Mouse (Mus musculus) central nervous system, embryonic 18 days (tissue): Measurements from ENCODE around the gene Dnajc8. TPM values are rescaled to one million over a fixed set of nuclear protein-coding genes. Genes with fewer than 3 reads are reported as not detected.

Source experiments
- polyA plus RNA-seq: library from polyadenylated mRNA; depleted of rRNA; stranded (reverse); fragments of >200 nt; gene quantifications from 2 replicates; pipeline ENCODE4 v1.2.3, GENCODE M21; 2012; rRNA removed

The Dnajc8 gene
- polyA plus RNA-seq, result 111 and 118 TPM in 2 replicates

GRCm38 (mm10) chr4:132535406-132536121 is at the start of gene Dnajc8:
TSS of gene Dnajc8 (plus strand) at chr4:132535550.

GRCm38 (mm10) chr4:132510352-132510798 is 25.0 kb upstream of the Dnajc8 start, which contains the start of gene Sesn2:
TSS of gene Sesn2 (minus strand) at chr4:132510501.

GRCm38 (mm10) chr4:132532981-132533916 is 2.1 kb upstream of the Dnajc8 start, which contains the start of gene Atpif1:
TSS of gene Atpif1 (minus strand) at chr4:132533659.

DNA sequence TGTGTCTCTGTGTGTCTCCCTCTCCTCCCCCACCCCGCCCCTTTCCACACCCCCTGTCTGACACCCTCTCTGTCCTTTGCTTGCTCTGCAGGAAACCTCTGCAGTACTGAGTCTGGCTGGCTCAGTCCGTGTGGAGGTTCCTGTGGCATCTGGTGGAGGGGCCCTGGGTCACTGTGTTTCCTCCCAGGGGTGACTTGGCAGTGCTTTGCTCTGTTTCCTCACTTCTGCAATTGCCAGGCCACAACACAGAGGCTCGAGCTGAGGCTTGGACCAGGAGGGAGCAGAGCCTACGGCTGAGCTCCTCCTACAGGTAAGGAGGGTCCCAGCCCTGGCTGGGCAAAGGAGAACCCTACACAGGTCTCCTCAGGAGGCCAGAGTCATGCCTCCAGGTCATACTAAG is 28.6 kb downstream of the Dnajc8 start, which contains the start of gene Ptafr:
Gene Ptafr, plus strand, starts transcription at position 103 of the 400 bp plus-strand sequence.

Other genes starting within 250 kb of the Dnajc8 start
- gene Rab42, start 232.2 kb upstream of the Dnajc8 start, polyA plus RNA-seq, result 2.0 TPM in 2 replicates
- gene Trnau1ap, start 206.0 kb upstream of the Dnajc8 start, polyA plus RNA-seq, result 25.1 and 25.8 TPM in 2 replicates
- 14.2 and 15.0 TPM in 2 replicates for gene Rcc1, start 181.9 kb upstream of the Dnajc8 start, polyA plus RNA-seq
- gene Phactr4, start 113.1 kb upstream of the Dnajc8 start, polyA plus RNA-seq, result 7.2 and 7.6 TPM in 2 replicates
- gene Med18, start 71.6 kb upstream of the Dnajc8 start, polyA plus RNA-seq, result 5.1 and 5.5 TPM in 2 replicates
- gene Sesn2, start 25.0 kb upstream of the Dnajc8 start, polyA plus RNA-seq, result 4.8 and 5.4 TPM in 2 replicates
- 1,218 and 1,264 TPM in 2 replicates for gene Atpif1, start 1.9 kb upstream of the Dnajc8 start, polyA plus RNA-seq
- gene Ptafr, start 28.5 kb downstream of the Dnajc8 start, polyA plus RNA-seq, result 0.32 and 0.35 TPM in 2 replicates
- gene Eya3, start 103.4 kb downstream of the Dnajc8 start, polyA plus RNA-seq, result 23.3 and 24.0 TPM in 2 replicates
- gene Xkr8, start 197.0 kb downstream of the Dnajc8 start, polyA plus RNA-seq, result 5.0 and 5.6 TPM in 2 replicates
- gene Smpdl3b, start 221.7 kb downstream of the Dnajc8 start, polyA plus RNA-seq, result 0.74 and 0.90 TPM in 2 replicates
- 28.2 and 31.2 TPM in 2 replicates for gene Rpa2, start 232.8 kb downstream of the Dnajc8 start, polyA plus RNA-seq